Mouse (Mus musculus) adrenal gland, adult 8-10 months (tissue): ENCODE data around the gene E130309D02Rik. TPM values are rescaled to one million over a fixed set of nuclear protein-coding genes. Genes with fewer than 3 reads are reported as not detected.

ENCODE experiments used
- DNase-seq: peaks from one replicate; pipeline ENCODE4 v3.0.0; 2022
- total RNA-seq, 4 experiments: library from RNA; stranded (reverse); gene quantifications; 2 replicates each; pipeline ENCODE4 v1.2.4; 2022

The E130309D02Rik gene
- total RNA-seq, 4 experiments from 2014 or later = 22.1 to 34.5 (median 28.6) TPM

GRCm38 (mm10) chr5:143266794-143267193 is 48.4 kb downstream of the E130309D02Rik start:
- DNase-seq = no peak

GRCm38 (mm10) chr5:143265409-143265808 is 49.8 kb downstream of the E130309D02Rik start:
- no peak for DNase-seq

- DNase-seq = no peak
Observed at GRCm38 (mm10) chr5:143264689-143265088, 50.5 kb downstream of the E130309D02Rik start.

GRCm38 (mm10) chr5:143261636-143262035 is 53.5 kb downstream of the E130309D02Rik start:
- DNase-seq = no peak

- no peak for DNase-seq
Observed at GRCm38 (mm10) chr5:143255802-143256201, 59.4 kb downstream of the E130309D02Rik start.

- no peak for DNase-seq
Observed at GRCm38 (mm10) chr5:143255131-143255519, 60.0 kb downstream of the E130309D02Rik start.

GRCm38 (mm10) chr5:143254487-143255130 is 60.6 kb downstream of the E130309D02Rik start:
- no peak for DNase-seq

GRCm38 (mm10) chr5:143253881-143254486 is 61.2 kb downstream of the E130309D02Rik start:
- no peak for DNase-seq

- DNase-seq = no peak
Observed at GRCm38 (mm10) chr5:143253186-143253880, 61.8 kb downstream of the E130309D02Rik start.

- DNase-seq = no peak
Observed at GRCm38 (mm10) chr5:143252791-143253185, 62.4 kb downstream of the E130309D02Rik start.

GRCm38 (mm10) chr5:143252039-143252438 is 63.1 kb downstream of the E130309D02Rik start:
- no peak for DNase-seq

Other genes with a start within 250 kb of the E130309D02Rik start
- 10 to 100 TPM; 41.7 to 58.3 (median 53.6) TPM for gene Rnf216, start 202.4 kb downstream of the E130309D02Rik start, total RNA-seq
- under 1 TPM in 3 of 4 experiments, not detected in 1; 0.06 to 0.22 (median 0.11) TPM for gene Olfr718-ps1, start 167.8 kb downstream of the E130309D02Rik start, total RNA-seq
- gene Rbak, start 134.6 kb downstream of the E130309D02Rik start, total RNA-seq = 10 to 100 TPM; 10.9 to 22.2 (median 17.2) TPM
- gene Spdye4b, start 134.3 kb downstream of the E130309D02Rik start, total RNA-seq = not detected
- gene Spdye4a, start 88.5 kb downstream of the E130309D02Rik start, total RNA-seq = not detected
- gene Zfp12, start 80.2 kb downstream of the E130309D02Rik start, total RNA-seq = 10 to 100 TPM; 22.8 to 30.6 (median 25.7) TPM
- 10 to 100 TPM; 11.0 to 13.1 (median 12.0) TPM for gene Zfp316, start 45.3 kb downstream of the E130309D02Rik start, total RNA-seq
- gene Zfp853, start 21.7 kb downstream of the E130309D02Rik start, total RNA-seq = under 1 TPM; 0.20 to 0.54 (median 0.46) TPM
- gene Zdhhc4, start 13.9 kb upstream of the E130309D02Rik start, total RNA-seq = 10 to 100 TPM; 60.3 to 74.8 (median 66.3) TPM
- 1 to 10 TPM in 1 of 4 experiments, under 1 TPM in 3; 0.61 to 1.2 (median 0.91) TPM for gene Grid2ip, start 42.0 kb upstream of the E130309D02Rik start, total RNA-seq
- 100 to 1,000 TPM in 3 of 4 experiments, 10 to 100 TPM in 1; 97.5 to 115 (median 101) TPM for gene Kdelr2, start 88.5 kb upstream of the E130309D02Rik start, total RNA-seq
- 10 to 100 TPM; 21.6 to 27.5 (median 25.4) TPM for gene Daglb, start 149.2 kb upstream of the E130309D02Rik start, total RNA-seq
- 100 to 1,000 TPM; 348 to 401 (median 358) TPM for gene Rac1, start 212.7 kb upstream of the E130309D02Rik start, total RNA-seq